Mouse (Mus musculus) hematopoietic multipotent progenitor cell, adult 10-12 weeks (in vitro differentiated cells): ENCODE results near the gene Klc1. TPM values are rescaled to one million over a fixed set of nuclear protein-coding genes. Genes with fewer than 3 reads are reported as not detected.

Experiments
- polyA plus RNA-seq: library from polyadenylated mRNA; stranded (reverse); fragments of >175 nt; gene quantifications from 2 replicates; pipeline ENCODE4 v1.2.3, GENCODE M21; 2012; ENCODE audit warnings: low replicate concordance

The Klc1 gene
- 74.5 and 84.9 TPM in 2 replicates for polyA plus RNA-seq

DNA sequence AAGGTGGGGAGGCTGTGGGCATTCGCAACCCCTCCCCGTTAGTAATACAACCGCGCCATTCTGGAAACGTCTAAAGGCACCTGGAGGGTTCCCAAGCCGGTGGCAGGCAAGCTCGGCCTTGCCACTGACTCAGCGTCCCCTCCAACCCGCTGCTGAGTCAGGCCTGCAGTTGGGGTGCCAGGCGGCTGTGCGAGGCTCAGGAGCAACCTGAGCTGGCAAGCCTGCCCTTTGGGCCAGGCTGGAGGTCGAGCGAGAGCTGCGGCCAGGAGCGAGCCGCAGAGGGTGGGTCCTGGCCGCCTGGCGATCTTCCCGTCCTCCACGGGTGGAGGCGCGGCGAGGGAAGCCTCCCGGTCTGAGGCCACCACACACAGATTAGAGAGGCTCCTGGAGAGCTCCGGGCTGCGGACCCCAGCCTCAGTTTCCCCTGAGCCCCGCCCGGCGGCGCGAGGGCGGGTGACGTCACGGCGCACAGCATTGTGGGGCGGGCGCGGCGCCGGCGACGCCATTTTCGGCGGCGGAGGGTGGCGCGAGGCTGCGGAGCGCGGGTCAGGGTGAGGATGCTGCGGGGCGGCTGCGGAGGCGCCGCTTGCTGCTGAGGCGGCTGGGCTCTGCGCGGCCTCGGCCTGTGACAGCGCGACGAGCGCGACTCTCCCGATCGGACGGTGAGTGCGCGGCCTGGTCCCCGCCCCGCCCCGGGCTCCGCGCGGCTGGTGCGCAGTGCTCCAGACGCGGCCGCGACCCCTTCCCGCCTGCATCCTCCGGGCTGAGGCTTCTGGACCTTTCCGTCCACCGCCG is at the start of gene Klc1:
Klc1 (plus strand) TSS at position 469 of the 795 bp plus-strand sequence.

DNA sequence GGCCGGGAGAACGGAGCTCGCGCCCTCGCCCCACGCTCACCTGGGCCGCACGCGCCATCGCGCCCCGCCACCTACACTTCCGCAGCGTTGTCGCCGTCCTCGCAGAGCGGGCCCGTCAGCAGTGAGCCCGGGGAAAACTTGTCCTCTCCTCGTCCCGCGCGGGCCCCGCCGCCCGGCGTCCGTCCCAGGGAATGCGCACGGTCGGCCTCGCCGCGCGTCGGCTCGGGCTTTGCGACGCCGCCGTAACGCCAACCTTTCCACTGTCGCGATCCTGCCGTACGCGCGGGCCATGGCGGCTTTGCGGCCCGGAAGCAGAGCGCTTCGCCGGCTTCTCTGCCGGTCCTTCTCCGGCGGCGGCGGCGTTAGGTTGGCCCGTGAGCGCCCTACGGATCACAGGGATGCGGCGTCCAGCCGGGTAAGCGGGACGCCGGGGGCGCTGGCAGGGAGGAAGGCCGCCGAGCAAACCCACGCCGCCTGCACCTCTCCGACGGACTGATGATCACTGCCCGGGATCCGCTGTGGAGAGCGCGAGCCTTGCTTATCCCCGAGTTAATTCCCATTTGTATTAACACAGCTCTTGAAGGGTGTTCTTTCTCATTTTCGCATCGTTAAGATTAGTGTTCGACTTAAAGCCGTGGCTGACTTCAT is 45.5 kb upstream of the Klc1 start, which contains the start of the genes Bag5 and Apopt1:
Bag5 (minus strand) TSS at position 254 of the 648 bp plus-strand sequence.
Apopt1 (plus strand) TSS at position 258 of the 648 bp plus-strand sequence.

DNA sequence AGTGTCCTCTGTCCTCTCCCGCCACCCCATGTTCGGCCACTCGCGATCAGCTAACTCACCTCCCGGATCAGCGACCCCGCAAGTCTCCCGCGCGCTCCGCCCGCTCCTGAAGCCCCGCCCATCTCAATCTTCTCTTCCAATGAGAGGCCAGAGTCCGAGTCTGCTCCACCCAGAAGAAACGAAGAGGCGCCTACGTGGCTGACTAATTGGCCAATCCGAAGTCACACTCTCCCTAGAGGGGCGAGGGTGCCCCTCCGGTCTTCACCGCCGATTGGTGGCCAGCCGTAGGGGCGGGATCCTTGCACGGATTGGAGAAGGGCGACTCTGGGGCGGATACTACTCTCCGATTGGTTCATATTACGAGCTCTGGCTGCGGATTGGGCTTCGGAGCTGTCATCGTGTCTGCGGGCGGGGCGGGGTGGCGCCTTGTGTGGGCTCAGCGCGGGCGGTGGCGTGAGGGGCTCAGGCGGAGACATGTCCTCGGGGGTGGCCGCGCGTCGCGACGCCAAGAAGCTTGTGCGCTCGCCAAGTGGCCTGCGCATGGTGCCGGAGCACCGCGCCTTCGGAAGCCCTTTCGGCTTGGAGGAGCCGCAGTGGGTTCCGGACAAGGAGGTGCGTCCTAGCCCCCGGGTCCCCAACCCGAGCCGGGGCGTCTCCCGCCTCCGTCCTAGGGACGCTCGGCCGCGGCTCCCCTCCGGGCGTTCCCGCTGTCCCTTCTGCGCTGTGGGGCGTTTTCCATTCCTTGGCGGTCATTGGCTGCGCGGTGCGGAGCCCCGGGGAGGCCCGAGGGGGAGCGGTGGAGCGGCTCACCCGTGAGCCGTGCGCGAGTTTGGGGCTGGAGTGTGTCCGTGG is 55.3 kb downstream of the Klc1 start, which contains the start of the genes Xrcc3 and Zfyve21:
Xrcc3 (minus strand) TSS at position 108 of the 852 bp plus-strand sequence.
Zfyve21 (plus strand) TSS at position 405 of the 852 bp plus-strand sequence.

Other genes starting within 250 kb of the Klc1 start
- 96.4 and 163 TPM in 2 replicates for gene Eif5, start 220.8 kb upstream of the Klc1 start, polyA plus RNA-seq
- gene Mark3, start 184.3 kb upstream of the Klc1 start, polyA plus RNA-seq: 14.6 and 17.3 TPM in 2 replicates
- 65.3 and 88.1 TPM in 2 replicates for gene Ckb, start 86.5 kb upstream of the Klc1 start, polyA plus RNA-seq
- 16.3 and 18.1 TPM in 2 replicates for gene Trmt61a, start 80.7 kb upstream of the Klc1 start, polyA plus RNA-seq
- gene Bag5, start 45.6 kb upstream of the Klc1 start, polyA plus RNA-seq: 7.7 and 8.3 TPM in 2 replicates
- 82.3 and 167 TPM in 2 replicates for gene Apopt1, start 45.6 kb upstream of the Klc1 start, polyA plus RNA-seq
- 2.9 and 3.6 TPM in 2 replicates for gene Xrcc3, start 55.0 kb downstream of the Klc1 start, polyA plus RNA-seq
- gene Zfyve21, start 55.3 kb downstream of the Klc1 start, polyA plus RNA-seq: 4.7 and 5.4 TPM in 2 replicates
- gene Ppp1r13b, start 149.3 kb downstream of the Klc1 start, polyA plus RNA-seq: 19.9 and 26.9 TPM in 2 replicates
- 15.0 and 15.9 TPM in 2 replicates for gene Atp5mpl, start 208.1 kb downstream of the Klc1 start, polyA plus RNA-seq
- 0.07 and 0.11 TPM in 2 replicates for gene Tdrd9, start 212.7 kb downstream of the Klc1 start, polyA plus RNA-seq
- not detected in 2 replicates for gene Rd3l, start 222.5 kb downstream of the Klc1 start, polyA plus RNA-seq